Mouse (Mus musculus) limb, embryonic 14.5 days (tissue): Measurements from ENCODE around the gene Stxbp1. TPM values are rescaled to one million over a fixed set of nuclear protein-coding genes. Genes with fewer than 3 reads are reported as not detected.
A peak's percentile ranks its signal among the peaks of the same experiment; 100 is the strongest.

Source experiments
- ATAC-seq: fragments of 200-750 bp; cut with Nextera tagmentation; 2 replicates; pipeline ENCODE4 v1.8.0; 2017; ENCODE audit warnings: low read depth, moderate number of reproducible peaks, moderate TSS enrichment; ENCODE audit not compliant: low FRiP score
- DNase-seq: peaks from one replicate; pipeline ENCODE4 v3.0.0-alpha.2; 2015; ENCODE audit warnings: low spot score
- H3K27ac ChIP-seq: fragments of 300-500 bp; sonication (generic); replicated peaks from 2 replicates; pipeline ENCODE4 v1.5.1; 2014; ENCODE audit warnings: low read depth, mild to moderate bottlenecking, low read length, moderate library complexity, mixed read lengths
- H3K27me3 ChIP-seq: fragments of 300-500 bp; sonication (generic); 2 replicates; pipeline ENCODE4 v1.6.1; 2014; ENCODE audit warnings: low read length, mixed read lengths; ENCODE audit not compliant: control insufficient read depth, insufficient read depth
- H3K36me3 ChIP-seq: fragments of 300-500 bp; sonication (generic); 2 replicates; pipeline ENCODE4 v1.6.1; 2014; ENCODE audit warnings: mild to moderate bottlenecking, low read length, moderate library complexity, mixed read lengths; ENCODE audit not compliant: control insufficient read depth, insufficient read depth
- H3K4me1 ChIP-seq: fragments of 300-500 bp; sonication (generic); 2 replicates; pipeline ENCODE4 v1.6.1; 2014; ENCODE audit warnings: antibody characterized with exemption, low read length, mixed read lengths; ENCODE audit not compliant: control insufficient read depth, insufficient read depth
- H3K4me2 ChIP-seq: fragments of 300-500 bp; sonication (generic); replicated peaks from 2 replicates; pipeline ENCODE4 v1.6.1; 2014; ENCODE audit warnings: low read depth, mild to moderate bottlenecking, low read length, moderate library complexity; ENCODE audit not compliant: severe bottlenecking
- H3K4me3 ChIP-seq: fragments of 300-500 bp; sonication (generic); replicated peaks from 2 replicates; pipeline ENCODE4 v1.5.1; 2014; ENCODE audit warnings: low read length
- H3K9ac ChIP-seq: fragments of 300-500 bp; sonication (generic); 2 replicates; pipeline ENCODE4 v1.6.1; 2014; ENCODE audit warnings: mild to moderate bottlenecking, low read depth, low read length, moderate library complexity; ENCODE audit not compliant: severe bottlenecking
- H3K9me3 ChIP-seq: fragments of 300-500 bp; sonication (generic); 2 replicates; pipeline ENCODE4 v1.6.1; 2016; ENCODE audit warnings: low read length; ENCODE audit not compliant: control insufficient read depth
- POLR2A ChIP-seq: fragments of 200-500 bp; IDR thresholded peaks from 2 replicates; pipeline ENCODE4 v1.8.0; 2012; ENCODE audit warnings: inconsistent platforms, mild to moderate bottlenecking, moderate library complexity, borderline replicate concordance; ENCODE audit not compliant: insufficient read depth, insufficient read length; ENCODE audit errors: extremely low read depth
- whole genome bisulfite sequencing: fragments of 180-500 bp; shearing (Covaris S2); extraction: QIAGEN DNeasy Blood & Tissue Kit; methylation state at CpG from one replicate; pipeline ENCODE4 v1.1.7; 2014; 5-methylcytosine and 5-hydroxymethylcytosine counted together
- polyA plus RNA-seq, 2 experiments: library from polyadenylated mRNA; depleted of rRNA in 1 of 2; stranded (reverse) in 1 of 2; unstranded in 1 of 2; fragments of >200 nt; fragmentation: Nextera tagmentation in 1 of 2; extraction: Ambion mirVana in 1 of 2; gene quantifications; 2 replicates each; pipeline versions ENCODE4 v1.2.1 to v1.2.3; 2012 to 2014

Gene Stxbp1
- polyA plus RNA-seq, 2 experiments = 15.8 to 22.2 TPM

- 78% methylated on average over 7 of the region's 7 CpGs for WGBS
- no peak overlapping the region for H3K27ac ChIP-seq
- H3K27me3 ChIP-seq = no peaks in the 10 kb centered on the region
- peaks cover 46% of the 10 kb centered on the region for H3K36me3 ChIP-seq
- no peak overlapping the region for H3K4me3 ChIP-seq
- no peak overlapping the region for H3K4me2 ChIP-seq
- peaks cover 9% of the 10 kb centered on the region for H3K4me1 ChIP-seq
- no peaks in the 10 kb centered on the region for H3K9me3 ChIP-seq
- no peak for DNase-seq
- H3K9ac ChIP-seq = no peak overlapping the region
- no peak for ATAC-seq
- no peak for TF ChIP-seq POLR2A
Observed at GRCm38 (mm10) chr2:32750199-32750598, 96.8 kb downstream of the Stxbp1 start.

GRCm38 (mm10) chr2:32749082-32749481 is 98.0 kb downstream of the Stxbp1 start:
- Histone ChIP-seq H3K27ac (no peak overlapping the region), H3K4me1 (peaks cover 9% of the 10 kb centered on the region), H3K9me3 (no peaks in the 10 kb centered on the region), H3K27me3 (no peaks in the 10 kb centered on the region), H3K4me2 (no peak overlapping the region), H3K36me3 (peaks cover 43% of the 10 kb centered on the region), H3K4me3 (no peak overlapping the region), H3K9ac (no peak overlapping the region)
- DNase-seq = no peak
- TF ChIP-seq POLR2A = no peak
- WGBS = 90% methylated on average over 16 of the region's 16 CpGs
- no peak for ATAC-seq

GRCm38 (mm10) chr2:32744272-32744982 is 102.6 kb downstream of the Stxbp1 start:
- H3K9me3 ChIP-seq = no peaks in the 10 kb centered on the region
- DNase-seq = no peak
- 71% methylated on average over 15 of the region's 15 CpGs for WGBS
- H3K4me1 ChIP-seq = peaks cover 12% of the 10 kb centered on the region
- no peak overlapping the region for H3K4me3 ChIP-seq
- no peak for TF ChIP-seq POLR2A
- no peak overlapping the region for H3K27ac ChIP-seq
- ATAC-seq = no peak
- peaks cover 30% of the 10 kb centered on the region; the same call in 1 of the 2 replicates for H3K36me3 ChIP-seq
- H3K27me3 ChIP-seq = peaks cover 12% of the 10 kb centered on the region
- no peak overlapping the region for H3K9ac ChIP-seq
- H3K4me2 ChIP-seq = no peak overlapping the region

- no peak for DNase-seq
- ATAC-seq = peak; percentile 62
- Histone ChIP-seq H3K4me1 (peaks cover 12% of the 10 kb centered on the region), H3K4me3 (peak overlapping the region; percentile 46), H3K27ac (no peak overlapping the region), H3K9me3 (no peaks in the 10 kb centered on the region), H3K4me2 (peak overlapping the region; percentile 94), H3K36me3 (peaks cover 17% of the 10 kb centered on the region; the same call in 1 of the 2 replicates), H3K9ac (peak overlapping the region; percentile 52; the same call in 1 of the 2 replicates), H3K27me3 (peaks cover 12% of the 10 kb centered on the region)
- 3% methylated on average over 15 of the region's 18 CpGs for WGBS
- no peak for TF ChIP-seq POLR2A
Observed at GRCm38 (mm10) chr2:32742173-32742531, 104.9 kb downstream of the Stxbp1 start.

GRCm38 (mm10) chr2:32741273-32742172 is 105.5 kb downstream of the Stxbp1 start:
- ATAC-seq (peak; percentile 68; the same call in 1 of the 2 replicates), DNase-seq (peak; percentile 51)
- Histone ChIP-seq H3K4me2 (peak overlapping the region; percentile 94), H3K9ac (peak overlapping the region; percentile 52), H3K9me3 (no peaks in the 10 kb centered on the region), H3K27me3 (peaks cover 12% of the 10 kb centered on the region), H3K4me1 (peaks cover 12% of the 10 kb centered on the region), H3K27ac (no peak overlapping the region), H3K36me3 (peaks cover 12% of the 10 kb centered on the region; the same call in 1 of the 2 replicates), H3K4me3 (peak overlapping the region; percentile 46)
- no peak for TF ChIP-seq POLR2A
- 4% methylated on average over 35 of the region's 58 CpGs for WGBS
